Mouse (Mus musculus) cerebellum, adult 11 months (tissue): ENCODE results near the gene Magea4.

Experiments
- DNase-seq: peaks from one replicate; pipeline ENCODE4 v3.0.0; 2022

The Magea4 gene

DNA sequence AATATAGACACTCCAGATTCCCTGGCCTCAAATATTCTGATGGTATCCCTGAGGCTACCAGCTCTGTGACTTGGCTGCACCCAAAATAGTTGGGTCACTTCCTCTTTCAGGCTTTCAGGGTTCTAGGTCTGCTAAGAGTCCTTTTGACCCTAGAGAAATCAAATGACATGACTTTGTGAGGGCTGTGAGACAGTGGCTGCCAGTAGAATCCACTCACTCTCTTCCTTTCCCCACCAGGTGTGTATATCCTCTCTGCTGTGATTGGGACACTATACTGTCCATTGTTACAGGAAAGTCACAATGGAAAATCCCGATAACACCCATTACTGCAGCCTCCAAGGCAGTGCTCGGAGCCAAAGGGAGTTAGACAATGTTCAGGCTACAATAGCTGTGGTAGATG, at the start of gene Magea4:
Gene Magea4 (plus strand): TSS at position 301 of the 400 bp plus-strand sequence.
- no peak for DNase-seq

GRCm38 (mm10) chrX:72202944-72203554, 18.8 kb upstream of the Magea4 start:
- DNase-seq, result no peak

DNA sequence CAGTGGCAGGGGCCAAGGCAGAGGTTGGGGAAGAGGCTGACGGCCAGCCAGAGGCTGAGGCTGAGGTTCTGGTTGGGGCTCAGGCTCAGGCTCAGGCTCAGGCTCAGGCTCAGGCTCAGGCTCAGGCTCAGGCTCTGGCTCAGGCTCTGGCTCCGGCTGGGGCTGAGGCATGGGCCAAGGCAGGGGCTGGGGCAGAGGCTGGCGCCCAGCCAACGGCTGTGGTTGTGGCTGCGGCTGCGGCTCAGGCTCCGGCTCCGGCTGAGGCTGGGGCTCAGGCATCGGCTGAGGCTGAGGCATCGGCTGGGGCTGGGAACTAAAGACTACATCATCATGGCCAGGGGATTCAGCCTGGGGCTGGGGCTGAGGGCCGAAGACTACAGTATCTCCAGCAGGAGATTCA, 48.8 kb downstream of the Magea4 start:
- no peak for DNase-seq
